Comparison of ENCODE assay signal across 20 mouse cellular contexts in the genomic region with DNA sequence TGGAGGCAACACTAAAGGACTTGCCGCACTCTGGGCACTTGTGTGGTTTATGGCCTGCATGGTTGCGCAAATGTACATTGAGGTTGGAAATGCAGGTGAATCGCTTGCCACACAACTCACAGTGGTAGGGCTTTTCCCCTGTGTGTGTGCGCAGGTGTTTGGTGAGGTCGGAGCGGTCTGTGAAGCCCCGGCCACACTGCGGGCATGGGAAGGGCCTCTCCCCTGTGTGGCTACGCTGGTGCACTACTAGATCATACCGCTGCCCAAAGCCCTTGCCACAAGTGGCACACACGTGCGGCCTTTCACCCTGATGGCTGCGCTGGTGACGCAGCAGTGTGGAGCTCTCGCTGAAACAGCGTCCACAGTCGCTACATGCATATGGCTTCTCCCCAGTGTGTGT. TPM values are rescaled to one million over a fixed set of nuclear protein-coding genes. Genes with fewer than 3 reads are reported as not detected.
DNase-seq lines count a peak whose midpoint lies in the region; ATAC-seq and TF ChIP-seq lines count a peak whose summit lies in the region.
"Had no signal": no experiment of that assay in that cellular context is flagged by ENCODE, and none has a peak within 500 bp of the region (broad histone marks: within the 10 kb centered on the region; RNA-seq: fewer than 3 reads in every experiment).

No protein-coding gene starts in this region.

- no peak overlapping the region for H3K4me3 ChIP-seq in forebrain, embryonic 16.5 days (replicated peaks; ENCODE audit: low read length)
- H3K4me3 ChIP-seq in forebrain, embryonic 11.5 days (ENCODE audit: low read depth, low read length) = no peak overlapping the region
- no peak overlapping the region for H3K4me3 ChIP-seq in lung, adult 2 months (replicated peaks; ENCODE audit: extremely low read depth, low read depth, low read length)
- peak overlapping the region; percentile 74 for H3K4me3 ChIP-seq in E14TG2a.4 (replicated peaks; ENCODE audit: low read length)
- no peak overlapping the region for H3K4me3 ChIP-seq in left cerebral cortex, adult 2 months
- H3K4me3 ChIP-seq: forebrain, embryonic 13.5 days; gastrocnemius, adult 2 months; limb, embryonic 15.5 days had no signal

- H3K36me3 ChIP-seq in forebrain, embryonic 16.5 days (ENCODE audit: control insufficient read depth, insufficient read depth) = peaks cover 10% of the 10 kb centered on the region
- H3K36me3 ChIP-seq in forebrain, embryonic 11.5 days (ENCODE audit: control insufficient read depth, insufficient read depth, low read length) = no peaks in the 10 kb centered on the region; the same call in 1 of the 2 replicates
- peaks cover 58% of the 10 kb centered on the region for H3K36me3 ChIP-seq in E14TG2a.4 (ENCODE audit: insufficient read depth, low read length)

- H3K9me3 ChIP-seq in forebrain, embryonic 16.5 days (ENCODE audit: control insufficient read depth, low read length) = no peaks in the 10 kb centered on the region
- no peaks in the 10 kb centered on the region for H3K9me3 ChIP-seq in forebrain, embryonic 11.5 days (ENCODE audit: control insufficient read depth, low read length)
- H3K9me3 ChIP-seq in E14TG2a.4 (ENCODE audit: low read length) = no peaks in the 10 kb centered on the region
- H3K9me3 ChIP-seq: forebrain, embryonic 13.5 days; limb, embryonic 15.5 days had no signal

- WGBS in forebrain, embryonic 16.5 days = 87% methylated on average over 17 of the region's 17 CpGs
- WGBS in forebrain, embryonic 11.5 days = 82% methylated on average over 17 of the region's 17 CpGs
- WGBS in lung, adult 2 months = 82% methylated on average over 17 of the region's 17 CpGs

- H3K9ac ChIP-seq in forebrain, embryonic 16.5 days (replicated peaks; ENCODE audit: low read depth, low read length) = no peak overlapping the region
- no peak overlapping the region for H3K9ac ChIP-seq in forebrain, embryonic 11.5 days (ENCODE audit: low read length)
- H3K9ac ChIP-seq: forebrain, embryonic 13.5 days; limb, embryonic 15.5 days had no signal

- no peak overlapping the region for H3K4me2 ChIP-seq in forebrain, embryonic 16.5 days (ENCODE audit: low read length)
- H3K4me2 ChIP-seq in forebrain, embryonic 11.5 days (ENCODE audit: low read depth, low read length, severe bottlenecking) = no peak overlapping the region
- H3K4me2 ChIP-seq: forebrain, embryonic 13.5 days; heart, embryonic 11.5 days; limb, embryonic 15.5 days had no signal

- DNase-seq in forebrain, embryonic 11.5 days (ENCODE audit: low spot score) = no peak
- DNase-seq in lung, adult 2 months = no peak
- DNase-seq in lung, postnatal 10 days = no peak
- peak; percentile 55 for DNase-seq in ZHBTc4 (ENCODE audit: low read depth, low spot score)
- no peak for DNase-seq in left cerebral cortex, adult 2 months (ENCODE audit: extremely low spot score in 1 of 2, low spot score in 2 of 2)
- DNase-seq: cerebellum, adult 9-11 months; gastrocnemius, adult 2 months; heart, postnatal 4 days; kidney, adult 18-20 months; right cerebral cortex, postnatal 4 days; thymus, postnatal 25 days had no signal

- no peak for TF ChIP-seq CTCF in lung, adult 2 months (IDR thresholded peaks at IDR 0.05; ENCODE audit: insufficient read depth, low read length)
- TF ChIP-seq CTCF in E14TG2a.4 (conservative IDR thresholded peaks at IDR 0.05; ENCODE audit: low read length) = no peak
- TF ChIP-seq CTCF in left cerebral cortex, adult 2 months (IDR thresholded peaks at IDR 0.05) = no peak

- H3K27me3 ChIP-seq in forebrain, embryonic 16.5 days (replicated peaks; ENCODE audit: control insufficient read depth, insufficient read depth, low read length) = no peaks in the 10 kb centered on the region
- H3K27me3 ChIP-seq in forebrain, embryonic 11.5 days (ENCODE audit: control insufficient read depth, insufficient read depth, low read length) = no peaks in the 10 kb centered on the region
- H3K27me3 ChIP-seq in E14TG2a.4 (ENCODE audit: insufficient read depth, low read length) = peaks cover 22% of the 10 kb centered on the region
- H3K27me3 ChIP-seq: forebrain, embryonic 13.5 days; limb, embryonic 15.5 days had no signal

- no peaks in the 10 kb centered on the region for H3K4me1 ChIP-seq in forebrain, embryonic 16.5 days (replicated peaks; ENCODE audit: control insufficient read depth, insufficient read depth, low read length)
- no peaks in the 10 kb centered on the region for H3K4me1 ChIP-seq in forebrain, embryonic 11.5 days (replicated peaks; ENCODE audit: control insufficient read depth, insufficient read depth, low read length)
- no peaks in the 10 kb centered on the region for H3K4me1 ChIP-seq in lung, adult 2 months (ENCODE audit: control insufficient read depth, insufficient read depth, low read length)
- H3K4me1 ChIP-seq in E14TG2a.4 (replicated peaks; ENCODE audit: low read depth, low read length) = peaks cover 21% of the 10 kb centered on the region
- H3K4me1 ChIP-seq: forebrain, embryonic 13.5 days; limb, embryonic 15.5 days had no signal

- H3K27ac ChIP-seq in forebrain, embryonic 16.5 days (ENCODE audit: low read length) = no peak overlapping the region
- no peak overlapping the region for H3K27ac ChIP-seq in forebrain, embryonic 11.5 days (ENCODE audit: low read depth, low read length)
- no peak overlapping the region for H3K27ac ChIP-seq in left cerebral cortex, adult 2 months
- H3K27ac ChIP-seq: forebrain, embryonic 13.5 days; gastrocnemius, adult 2 months; limb, embryonic 15.5 days had no signal

- TF ChIP-seq POLR2A in lung, adult 2 months (IDR thresholded peaks at IDR 0.05; ENCODE audit: borderline replicate concordance, extremely low read depth, low read depth, low read length) = peak; percentile 28; the same call in 1 of the 2 replicates

- 0 out of 2 replicates have a peak, but pooled peaks have one; percentile 22 for ATAC-seq in forebrain, embryonic 16.5 days
- no peak for ATAC-seq in forebrain, embryonic 11.5 days (replicated peaks; ENCODE audit: low FRiP score)
- no peak for ATAC-seq in erythroblast, adult 5-6 weeks (replicated peaks; ENCODE audit: low FRiP score, poor library complexity, severe bottlenecking)
- ATAC-seq: forebrain, embryonic 13.5 days had no signal

- intact Hi-C loops in left cerebral cortex, adult 2 months (cut with DNase I) = no loop called here

RNA-seq across cellular contexts. Expression of gene Zfp692, which starts 9.5 kb away (rescaled TPM):
- polyA plus RNA-seq in forebrain, embryonic 16.5 days (2015; fragmentation: Nextera tagmentation; extraction: Ambion mirVana) = 30.8 and 42.9 TPM in 2 replicates
- polyA plus RNA-seq in forebrain, embryonic 11.5 days (2014; fragmentation: Nextera tagmentation; extraction: Ambion mirVana) = 17.4 and 20.0 TPM in 2 replicates
- 17.0 and 24.1 TPM in 2 replicates for polyA plus RNA-seq in lung, adult 2 months (2012; rRNA removed)
- 1.5 and 4.6 TPM in 2 replicates for total RNA-seq in erythroblast, adult 5-6 weeks (2015; ENCODE audit: low replicate concordance)
- 3.8 and 3.9 TPM in 2 replicates for total RNA-seq in erythroblast, adult 5-6 weeks (2017; ENCODE audit: low replicate concordance)
- 10 to 100 TPM; 31.4 to 31.9 TPM for total RNA-seq in left cerebral cortex, adult 2 months (2021)

RNA-seq across cellular contexts. Expression of gene Zfp672, which starts 13.8 kb away (rescaled TPM):
- 39.8 and 43.1 TPM in 2 replicates for polyA plus RNA-seq in forebrain, embryonic 16.5 days (2015; fragmentation: Nextera tagmentation; extraction: Ambion mirVana)
- polyA plus RNA-seq in forebrain, embryonic 11.5 days (2014; fragmentation: Nextera tagmentation; extraction: Ambion mirVana) = 30.6 and 33.2 TPM in 2 replicates
- polyA plus RNA-seq in lung, adult 2 months (2012; rRNA removed) = 30.2 and 30.6 TPM in 2 replicates
- total RNA-seq in erythroblast, adult 5-6 weeks (2015; ENCODE audit: low replicate concordance) = 15.0 and 31.9 TPM in 2 replicates
- 28.5 and 31.1 TPM in 2 replicates for total RNA-seq in erythroblast, adult 5-6 weeks (2017; ENCODE audit: low replicate concordance)
- 10 to 100 TPM; 46.2 to 49.7 TPM for total RNA-seq in left cerebral cortex, adult 2 months (2021)

RNA-seq across cellular contexts. Expression of gene Sh3bp5l, which starts 14.2 kb away (rescaled TPM):
- 56.6 and 56.9 TPM in 2 replicates for polyA plus RNA-seq in forebrain, embryonic 16.5 days (2015; fragmentation: Nextera tagmentation; extraction: Ambion mirVana)
- polyA plus RNA-seq in forebrain, embryonic 11.5 days (2014; fragmentation: Nextera tagmentation; extraction: Ambion mirVana) = 36.7 and 41.0 TPM in 2 replicates
- polyA plus RNA-seq in lung, adult 2 months (2012; rRNA removed) = 29.4 and 36.5 TPM in 2 replicates
- total RNA-seq in erythroblast, adult 5-6 weeks (2015; ENCODE audit: low replicate concordance) = 13.6 and 20.0 TPM in 2 replicates
- total RNA-seq in erythroblast, adult 5-6 weeks (2017; ENCODE audit: low replicate concordance) = 31.9 and 94.6 TPM in 2 replicates
- 10 to 100 TPM; 53.5 to 59.2 TPM for total RNA-seq in left cerebral cortex, adult 2 months (2021)

RNA-seq across cellular contexts. Expression of gene 4930438A08Rik, which starts 41.7 kb away (rescaled TPM):
- polyA plus RNA-seq in forebrain, embryonic 16.5 days (2015; fragmentation: Nextera tagmentation; extraction: Ambion mirVana) = not detected in 2 replicates
- 0.08 TPM in 1 of 2 replicates, not detected in the other for polyA plus RNA-seq in forebrain, embryonic 11.5 days (2014; fragmentation: Nextera tagmentation; extraction: Ambion mirVana)
- 0.12 TPM in 1 of 2 replicates, not detected in the other for polyA plus RNA-seq in lung, adult 2 months (2012; rRNA removed)
- 18.4 and 20.9 TPM in 2 replicates for total RNA-seq in erythroblast, adult 5-6 weeks (2015; ENCODE audit: low replicate concordance)
- total RNA-seq in erythroblast, adult 5-6 weeks (2017; ENCODE audit: low replicate concordance) = 11.7 and 16.9 TPM in 2 replicates
- total RNA-seq in left cerebral cortex, adult 2 months (2021) = not detected
- total RNA-seq: gastrocnemius, adult 2 months; heart, postnatal 4 days; left cerebral cortex, adult 18-20 months had no signal
- polyA plus RNA-seq: brain, embryonic 14.5 days; forebrain, embryonic 13.5 days; heart, embryonic 11.5 days; neural tube, embryonic 11.5 days had no signal
